17 mouse cellular contexts compared by ENCODE assay signal in genomic region chr5:98995767-98996166, GRCm38 (mm10). TPM values are rescaled to one million over a fixed set of nuclear protein-coding genes. Genes with fewer than 3 reads are reported as not detected.
DNase-seq lines count a peak whose midpoint lies in the region; ATAC-seq and TF ChIP-seq lines count a peak whose summit lies in the region.
"Had no signal": no experiment of that assay in that cellular context is flagged by ENCODE, and none has a peak within 500 bp of the region (broad histone marks: within the 10 kb centered on the region; RNA-seq: fewer than 3 reads in every experiment).

No protein-coding gene starts in this region.

- H3K36me3 ChIP-seq in neural tube, embryonic 13.5 days = no peaks in the 10 kb centered on the region
- H3K36me3 ChIP-seq: limb, embryonic 13.5 days had no signal

- WGBS in neural tube, embryonic 13.5 days = 34% methylated on average over 4 of the region's 4 CpGs

- peak; percentile 63; the same call in 1 of the 2 replicates for ATAC-seq in neural tube, embryonic 13.5 days (ENCODE audit: low read depth)

- H3K9ac ChIP-seq in neural tube, embryonic 13.5 days = no peak overlapping the region
- H3K9ac ChIP-seq: limb, embryonic 13.5 days had no signal

- no peak overlapping the region for H3K4me3 ChIP-seq in gastrocnemius, adult 2 months
- H3K4me3 ChIP-seq in neural tube, embryonic 13.5 days = no peak overlapping the region
- H3K4me3 ChIP-seq: limb, embryonic 13.5 days had no signal

- H3K27me3 ChIP-seq in neural tube, embryonic 13.5 days = no peaks in the 10 kb centered on the region
- H3K27me3 ChIP-seq: limb, embryonic 13.5 days had no signal

- H3K27ac ChIP-seq in gastrocnemius, adult 2 months = no peak overlapping the region
- H3K27ac ChIP-seq in neural tube, embryonic 13.5 days (replicated peaks) = no peak overlapping the region
- H3K27ac ChIP-seq: limb, embryonic 13.5 days; macrophage; stomach, postnatal 0 days had no signal

- peak; percentile 20 for DNase-seq in gastrocnemius, adult 2 months
- DNase-seq in gastrocnemius, postnatal 14 days = no peak
- DNase-seq in neural tube, embryonic 10.5 days (ENCODE audit: extremely low spot score, low spot score) = no peak
- DNase-seq in lung, postnatal 36 days = peak; percentile 69
- no peak for DNase-seq in cerebellum, adult 8-10 months
- DNase-seq in liver = no peak
- no peak for DNase-seq in adrenal gland, postnatal 10 days
- DNase-seq: adrenal gland, postnatal 14 days; cerebellum, postnatal 25 days; gastrocnemius, postnatal 10 days; kidney, adult 18-20 months; thymus, postnatal 36 days had no signal

- intact Hi-C loops in gastrocnemius, adult 2 months (cut with DNase I) = no loop called here
- intact Hi-C loops in gastrocnemius, postnatal 14 days (cut with DNase I; ENCODE audit: low total_unique reads) = no loop called here

- no peaks in the 10 kb centered on the region for H3K9me3 ChIP-seq in neural tube, embryonic 13.5 days
- H3K9me3 ChIP-seq: limb, embryonic 13.5 days had no signal

- TF ChIP-seq CTCF in gastrocnemius, adult 2 months (IDR thresholded peaks at IDR 0.05) = no peak

- H3K4me2 ChIP-seq in neural tube, embryonic 13.5 days = no peak overlapping the region
- H3K4me2 ChIP-seq: heart, embryonic 11.5 days; limb, embryonic 13.5 days had no signal

- H3K4me1 ChIP-seq in neural tube, embryonic 13.5 days (replicated peaks) = peaks cover 6% of the 10 kb centered on the region
- H3K4me1 ChIP-seq: limb, embryonic 13.5 days had no signal

RNA-seq across cellular contexts. Expression of gene Prkg2, which starts 41.4 kb away (rescaled TPM):
- under 1 TPM; 0.66 to 0.75 TPM for total RNA-seq in gastrocnemius, adult 2 months (2021)
- under 1 TPM; 0.73 to 0.90 TPM for total RNA-seq in gastrocnemius, postnatal 14 days (2021)
- 1.5 and 1.7 TPM in 2 replicates for polyA plus RNA-seq in neural tube, embryonic 13.5 days (2015; fragmentation: Nextera tagmentation; extraction: Ambion mirVana)
- total RNA-seq in adrenal gland, postnatal 10 days (2021) = 1 to 10 TPM; 1.7 to 2.2 TPM
- polyA plus RNA-seq: macrophage had no signal

Comparison
In these comparisons a context has a peak if more than half of its experiments do, and no peak if none do; other contexts are left out.
1. DNase-seq: peak in gastrocnemius, adult 2 months (single experiment) and lung, postnatal 36 days (single experiment); none in gastrocnemius, postnatal 14 days (single experiment), neural tube, embryonic 10.5 days (single experiment), cerebellum, adult 8-10 months (single experiment), liver (single experiment) and adrenal gland, postnatal 10 days (single experiment).